Mouse (Mus musculus) forelimb bud, embryonic 11.5 days (tissue): ENCODE data around the gene Gm17359.

Experiments used
- DNase-seq: peaks from one replicate; pipeline ENCODE4 v3.0.0-alpha.2; 2012; ENCODE audit warnings: low read depth, low spot score

Gene Gm17359

DNA sequence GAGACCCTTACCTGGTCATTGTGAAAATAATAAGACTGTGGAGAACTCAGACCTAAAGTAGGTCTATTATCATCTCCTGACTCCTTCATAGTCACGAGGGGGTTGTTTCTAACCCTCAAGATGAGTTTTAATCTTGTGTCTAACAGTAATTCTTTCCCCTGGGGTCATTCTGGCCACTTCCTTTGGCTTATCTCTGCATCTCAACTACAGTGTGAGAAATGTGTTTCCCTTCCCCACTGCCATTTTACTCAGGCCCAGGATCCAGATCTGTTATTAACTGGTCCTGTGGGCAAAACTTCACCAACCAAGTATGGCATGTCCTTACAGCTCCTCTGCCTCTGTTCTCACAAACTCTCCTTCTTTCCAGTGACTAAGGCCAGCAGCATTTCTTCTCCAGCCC is 12.8 kb downstream of the Gm17359 start:
- no peak for DNase-seq

- no peak for DNase-seq
These were observed 22.3 kb downstream of the Gm17359 start for GRCm38 (mm10) chr3:79358721-79359120.

- DNase-seq, result no peak
These were observed 24.0 kb downstream of the Gm17359 start for GRCm38 (mm10) chr3:79360317-79361101.

GRCm38 (mm10) chr3:79366098-79366497 is 29.6 kb downstream of the Gm17359 start:
- DNase-seq, result no peak

DNA sequence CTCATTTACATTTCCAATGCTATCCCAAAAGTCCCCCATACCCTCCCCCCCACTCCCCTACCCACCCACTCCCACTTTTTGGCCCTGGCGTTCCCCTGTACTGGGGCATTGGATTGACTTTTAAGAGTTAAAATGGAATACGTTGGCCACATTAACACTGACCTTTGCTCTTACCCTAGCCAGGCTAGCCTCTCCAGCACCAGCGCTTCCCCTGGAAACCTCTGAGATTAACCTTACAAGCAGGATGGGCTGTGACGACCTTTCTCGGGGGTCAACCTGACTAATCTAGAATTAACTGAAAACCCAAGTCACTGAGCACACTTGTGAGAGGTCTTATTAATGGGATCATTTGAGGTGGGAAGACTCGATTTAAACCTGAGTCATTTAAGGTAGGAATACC is 31.8 kb downstream of the Gm17359 start:
- no peak for DNase-seq

GRCm38 (mm10) chr3:79370385-79370929 is 34.0 kb downstream of the Gm17359 start:
- no peak for DNase-seq

DNA sequence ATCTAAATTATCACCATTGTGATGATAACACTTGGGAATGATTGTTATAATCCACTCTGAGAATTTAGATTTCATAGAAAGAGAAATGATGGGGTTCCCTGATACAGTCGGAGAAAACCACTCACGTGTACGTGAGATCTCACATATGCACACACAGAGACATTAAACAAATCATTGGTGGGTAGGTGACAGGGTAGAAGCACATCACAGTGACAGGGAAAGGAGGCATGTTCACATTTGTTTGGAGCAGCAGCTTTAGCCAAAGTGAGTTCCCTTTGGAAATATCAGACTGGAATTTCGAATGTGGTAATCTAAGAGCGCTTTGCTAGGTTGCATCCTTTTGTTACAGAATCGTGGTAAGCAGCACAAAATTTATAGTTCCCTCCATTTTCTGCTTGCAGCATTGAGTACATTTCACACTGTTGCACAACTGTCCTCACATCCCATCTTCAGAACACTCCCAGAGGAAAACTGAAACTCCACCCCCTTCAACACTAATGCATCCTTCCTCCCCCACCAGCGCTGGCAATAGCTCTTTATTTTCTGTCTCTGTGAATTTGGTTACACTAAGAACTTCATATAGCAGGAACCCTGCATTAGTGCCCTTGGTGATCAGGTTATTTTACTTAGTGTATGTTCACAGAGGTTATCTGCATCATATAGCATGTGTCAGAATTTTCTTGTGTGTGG is 35.2 kb downstream of the Gm17359 start:
- DNase-seq, result no peak

GRCm38 (mm10) chr3:79373930-79374329 is 37.5 kb downstream of the Gm17359 start:
- DNase-seq, result no peak

GRCm38 (mm10) chr3:79378086-79378485 is 41.6 kb downstream of the Gm17359 start:
- DNase-seq, result no peak

GRCm38 (mm10) chr3:79379255-79379836 is 42.9 kb downstream of the Gm17359 start:
- no peak for DNase-seq

GRCm38 (mm10) chr3:79379873-79380595 is 43.6 kb downstream of the Gm17359 start:
- DNase-seq, result no peak

GRCm38 (mm10) chr3:79381398-79381797 is 44.9 kb downstream of the Gm17359 start:
- no peak for DNase-seq

DNA sequence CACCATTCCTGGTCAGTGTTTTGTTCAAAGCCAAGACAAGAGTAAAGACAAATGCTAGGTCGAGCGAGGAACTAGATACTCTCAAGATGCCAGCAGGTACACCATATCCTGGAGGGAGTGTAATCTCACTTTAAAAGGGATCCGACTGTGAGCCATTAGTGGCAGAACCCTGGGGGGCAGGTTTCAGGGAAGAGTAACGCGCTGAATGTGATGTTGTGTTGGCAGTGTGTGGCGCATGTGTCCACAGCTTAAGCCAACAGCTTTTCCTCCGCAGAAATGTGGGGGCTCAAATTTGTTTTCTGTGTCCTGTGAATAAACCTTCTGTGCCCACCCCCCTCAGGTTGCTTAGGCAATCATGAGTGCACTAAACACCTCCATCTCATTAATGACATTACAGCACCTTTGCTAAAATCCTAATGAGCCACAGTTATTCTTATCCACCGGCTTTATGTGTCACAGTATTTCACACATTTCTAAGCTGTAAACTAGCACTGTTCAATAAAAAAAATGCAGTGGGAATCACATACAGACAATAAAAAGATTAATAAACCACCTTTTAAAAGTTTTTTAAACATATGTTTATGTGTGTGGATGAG is 49.1 kb downstream of the Gm17359 start:
- no peak for DNase-seq

- no peak for DNase-seq
These were observed 52.6 kb downstream of the Gm17359 start for GRCm38 (mm10) chr3:79389081-79389480.

- no peak for DNase-seq
These were observed 64.1 kb downstream of the Gm17359 start for GRCm38 (mm10) chr3:79400552-79400951.

GRCm38 (mm10) chr3:79402056-79402455 is 65.6 kb downstream of the Gm17359 start:
- DNase-seq, result no peak

DNA sequence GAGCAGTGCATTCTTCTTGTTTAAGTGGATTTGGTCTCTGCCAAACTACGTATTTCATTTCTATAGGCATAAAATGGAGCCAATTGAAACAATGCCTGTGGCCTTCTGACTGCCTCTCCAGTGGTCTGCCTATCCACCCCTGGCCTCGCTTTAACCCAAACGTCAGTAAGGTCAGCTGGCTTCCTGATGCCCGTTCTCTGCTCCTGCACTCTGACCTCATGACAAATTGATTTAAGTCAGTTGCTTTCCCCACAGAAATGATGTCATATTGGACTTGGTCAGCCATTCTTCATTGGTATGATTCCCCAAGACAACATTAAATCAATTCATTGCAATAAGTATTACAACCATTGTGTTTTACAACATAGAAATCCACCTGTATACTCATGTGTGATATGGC is 72.1 kb downstream of the Gm17359 start:
- DNase-seq, result no peak

- no peak for DNase-seq
These were observed 73.6 kb downstream of the Gm17359 start for GRCm38 (mm10) chr3:79409927-79410628.

GRCm38 (mm10) chr3:79410629-79410995 is 74.2 kb downstream of the Gm17359 start:
- DNase-seq, result no peak

DNA sequence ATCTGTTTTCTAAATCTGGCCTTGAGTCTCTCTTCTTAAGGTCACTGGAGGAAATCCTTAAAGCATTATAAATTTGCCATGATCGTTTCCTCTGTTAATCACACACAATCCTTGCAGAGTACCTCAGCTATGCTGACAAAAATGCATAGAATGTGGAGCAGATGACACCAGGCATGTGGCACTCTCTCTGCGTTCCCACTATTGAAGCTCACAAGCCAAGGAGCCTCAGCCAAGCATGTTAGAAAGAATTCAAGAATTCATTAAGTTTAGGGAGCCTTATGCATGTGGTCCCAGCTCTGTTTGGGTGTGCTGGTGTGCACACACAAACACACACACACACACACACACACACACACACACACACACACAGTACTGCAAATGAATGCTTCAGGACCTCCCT is 75.2 kb downstream of the Gm17359 start:
- DNase-seq, result no peak

DNA sequence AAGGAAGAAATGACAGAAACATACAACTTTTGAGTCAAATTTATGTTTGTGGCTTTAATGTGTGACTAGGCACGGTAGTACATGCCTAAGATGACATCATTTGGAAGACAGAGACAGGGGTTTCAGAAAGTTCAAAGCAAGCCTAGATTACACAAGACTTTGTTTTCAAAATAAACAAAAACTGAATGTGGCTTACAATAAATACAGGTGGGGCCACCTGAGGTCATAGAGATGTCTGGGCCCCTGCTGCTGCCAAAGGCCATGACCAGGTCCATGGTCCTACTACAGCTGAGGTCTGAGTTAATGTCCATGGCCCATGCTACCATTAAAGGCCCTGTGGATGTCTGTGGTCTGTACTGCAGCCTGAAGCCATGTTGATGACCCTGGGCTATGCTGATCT is 77.0 kb downstream of the Gm17359 start:
- DNase-seq, result no peak
